Mouse (Mus musculus): Measurements from ENCODE around the gene Daam2. TPM values are rescaled to one million over a fixed set of nuclear protein-coding genes. Genes with fewer than 3 reads are reported as not detected.

Daam2 gene
- total and polyA plus RNA-seq, 3 experiments: 0.04 to 0.41 TPM; not detected in 1

- no peak for DNase-seq (ENCODE audit: extremely low read depth)
- Histone ChIP-seq H3K4me3 (replicated peaks in 1 of 3; ENCODE audit: low read depth in 2 of 3, low read length in 2 of 3, poor library complexity in 1 of 3) (no peak overlapping the region), H3K27me3 (replicated peaks) (peaks cover 53% of the 10 kb centered on the region), H3K4me1 (ENCODE audit: control insufficient read depth in 1 of 2, insufficient read depth in 2 of 2) (no peaks in the 10 kb centered on the region), H3K27ac (ENCODE audit: insufficient read depth, low read depth) (no peak overlapping the region), H3K79me2 (replicated peaks; ENCODE audit: control insufficient read depth, extremely low read depth, insufficient read depth, poor library complexity, severe bottlenecking) (no peaks in the 10 kb centered on the region), H3K4me2 (ENCODE audit: insufficient read depth, low read depth, poor library complexity, severe bottlenecking) (no peak overlapping the region), H3K9me3 (replicated peaks; ENCODE audit: low read length) (peaks cover 5% of the 10 kb centered on the region), H3K36me3 (replicated peaks in 1 of 2; ENCODE audit: control insufficient read depth in 1 of 2, insufficient read depth in 1 of 2, low read length in 1 of 2) (no peaks in the 10 kb centered on the region), H3K9ac (ENCODE audit: insufficient read depth, low read depth) (no peak overlapping the region)
- in situ Hi-C loops (cut with MboI; ENCODE audit: low pct_ligation_motif_present, low pct_unique_long_range_greater_than_20kb, low sequenced_read_pairs) (no loop called here), dilution Hi-C loops (cut with MboI; ENCODE audit: extremely low pct_ligation_motif_present, extremely low pct_unique_long_range_greater_than_20kb, low sequenced_read_pairs) (no loop called here)
- TF ChIP-seq USF1 (IDR thresholded peaks at IDR 0.05; ENCODE audit: low read depth, low read length): no peak
- TF ChIP-seq USF2 (conservative IDR thresholded peaks at IDR 0.05; ENCODE audit: low read depth, low read length): no peak
- no peak for TF ChIP-seq EP300 (IDR thresholded peaks at IDR 0.05; ENCODE audit: low read length)
- TF ChIP-seq MAX (IDR thresholded peaks at IDR 0.05; ENCODE audit: low read length): no peak
- TF ChIP-seq TCF12 (IDR thresholded peaks at IDR 0.05; ENCODE audit: low read depth, low read length): no peak
- no peak for TF ChIP-seq POLR2AphosphoS2 (IDR thresholded peaks at IDR 0.05; ENCODE audit: low read depth, low read length)
- no peak for TF ChIP-seq UBTF (IDR thresholded peaks at IDR 0.05; ENCODE audit: low read depth, low read length)
- TF ChIP-seq ZKSCAN1 (IDR thresholded peaks at IDR 0.05; ENCODE audit: borderline replicate concordance, low read depth, low read length): no peak
Observed at GRCm38 (mm10) chr17:49568717-49569116, 4.6 kb upstream of the Daam2 start.

GRCm38 (mm10) chr17:49564489-49564888, 346 bp upstream of the Daam2 start:
- Histone ChIP-seq H3K36me3 (replicated peaks in 1 of 2; ENCODE audit: control insufficient read depth in 1 of 2, insufficient read depth in 1 of 2, low read length in 1 of 2) (no peaks in the 10 kb centered on the region), H3K27me3 (replicated peaks) (peaks cover 72% of the 10 kb centered on the region), H3K4me2 (ENCODE audit: insufficient read depth, low read depth, poor library complexity, severe bottlenecking) (no peak overlapping the region), H3K27ac (ENCODE audit: insufficient read depth, low read depth) (no peak overlapping the region), H3K4me3 (replicated peaks in 1 of 3; ENCODE audit: low read depth in 2 of 3, low read length in 2 of 3, poor library complexity in 1 of 3) (no peak overlapping the region), H3K4me1 (ENCODE audit: control insufficient read depth in 1 of 2, insufficient read depth in 2 of 2) (no peaks in the 10 kb centered on the region), H3K79me2 (replicated peaks; ENCODE audit: control insufficient read depth, extremely low read depth, insufficient read depth, poor library complexity, severe bottlenecking) (no peaks in the 10 kb centered on the region), H3K9ac (ENCODE audit: insufficient read depth, low read depth) (no peak overlapping the region), H3K9me3 (replicated peaks; ENCODE audit: low read length) (no peaks in the 10 kb centered on the region)
- no peak for TF ChIP-seq JUND (conservative IDR thresholded peaks at IDR 0.05; ENCODE audit: low read depth, low read length)
- no peak for TF ChIP-seq ZMIZ1 (IDR thresholded peaks at IDR 0.05; ENCODE audit: low read depth, low read length)
- no peak for TF ChIP-seq MAFK (IDR thresholded peaks at IDR 0.05; ENCODE audit: insufficient replicate concordance, low read length)
- no peak for TF ChIP-seq PAX5 (IDR thresholded peaks at IDR 0.05; ENCODE audit: low read length)
- TF ChIP-seq ZNF384 (IDR thresholded peaks at IDR 0.05; ENCODE audit: low read depth, low read length): no peak
- no peak for TF ChIP-seq USF1 (IDR thresholded peaks at IDR 0.05; ENCODE audit: low read depth, low read length)
- dilution Hi-C loops (cut with MboI; ENCODE audit: extremely low pct_ligation_motif_present, extremely low pct_unique_long_range_greater_than_20kb, low sequenced_read_pairs) (no loop called here), in situ Hi-C loops (cut with MboI; ENCODE audit: low pct_ligation_motif_present, low pct_unique_long_range_greater_than_20kb, low sequenced_read_pairs) (no loop called here)
- DNase-seq (ENCODE audit: extremely low read depth): no peak

GRCm38 (mm10) chr17:49563416-49563780, 745 bp downstream of the Daam2 start:
- no peak overlapping the region for H3K4me2 ChIP-seq (ENCODE audit: insufficient read depth, low read depth, poor library complexity, severe bottlenecking)
- H3K27me3 ChIP-seq (replicated peaks): peaks cover 72% of the 10 kb centered on the region
- no peak for TF ChIP-seq NRF1 (IDR thresholded peaks at IDR 0.05; ENCODE audit: low read depth, low read length)
- TF ChIP-seq IRF4 (IDR thresholded peaks at IDR 0.05; ENCODE audit: low read depth, low read length): no peak
- TF ChIP-seq ZMIZ1 (IDR thresholded peaks at IDR 0.05; ENCODE audit: low read depth, low read length): no peak
- TF ChIP-seq E2F4 (IDR thresholded peaks at IDR 0.05; ENCODE audit: insufficient replicate concordance, low read depth, low read length): no peak
- TF ChIP-seq JUN (IDR thresholded peaks at IDR 0.05; ENCODE audit: insufficient read depth, low read depth, low read length): no peak
- no peak for TF ChIP-seq ZC3H11A (IDR thresholded peaks at IDR 0.05; ENCODE audit: low read depth, low read length)
- no peak for TF ChIP-seq USF2 (conservative IDR thresholded peaks at IDR 0.05; ENCODE audit: low read depth, low read length)
- TF ChIP-seq JUND (conservative IDR thresholded peaks at IDR 0.05; ENCODE audit: low read depth, low read length): no peak
- TF ChIP-seq CHD1 (IDR thresholded peaks at IDR 0.05; ENCODE audit: low read depth, low read length): no peak
- TF ChIP-seq USF1 (IDR thresholded peaks at IDR 0.05; ENCODE audit: low read depth, low read length): no peak
- TF ChIP-seq GABPA (IDR thresholded peaks at IDR 0.05; ENCODE audit: insufficient replicate concordance, low read depth, low read length): no peak
- no peak for TF ChIP-seq MYC (IDR thresholded peaks at IDR 0.05; ENCODE audit: low read depth, low read length)
- no peak for TF ChIP-seq POLR2A (IDR thresholded peaks at IDR 0.05; ENCODE audit: low read depth, low read length)
- TF ChIP-seq CHD2 (IDR thresholded peaks at IDR 0.05; ENCODE audit: low read length): no peak
- in situ Hi-C loops (cut with MboI; ENCODE audit: low pct_ligation_motif_present, low pct_unique_long_range_greater_than_20kb, low sequenced_read_pairs): no loop called here
- H3K79me2 ChIP-seq (replicated peaks; ENCODE audit: control insufficient read depth, extremely low read depth, insufficient read depth, poor library complexity, severe bottlenecking): no peaks in the 10 kb centered on the region
- H3K9me3 ChIP-seq (replicated peaks; ENCODE audit: low read length): no peaks in the 10 kb centered on the region
- dilution Hi-C loops (cut with MboI; ENCODE audit: extremely low pct_ligation_motif_present, extremely low pct_unique_long_range_greater_than_20kb, low sequenced_read_pairs): no loop called here
- no peaks in the 10 kb centered on the region for H3K36me3 ChIP-seq (replicated peaks in 1 of 2; ENCODE audit: control insufficient read depth in 1 of 2, insufficient read depth in 1 of 2, low read length in 1 of 2)
- no peaks in the 10 kb centered on the region for H3K4me1 ChIP-seq (ENCODE audit: control insufficient read depth in 1 of 2, insufficient read depth in 2 of 2)
- H3K9ac ChIP-seq (ENCODE audit: insufficient read depth, low read depth): no peak overlapping the region
- no peak for DNase-seq (ENCODE audit: extremely low read depth)
- H3K4me3 ChIP-seq (replicated peaks in 1 of 3; ENCODE audit: low read depth in 2 of 3, low read length in 2 of 3, poor library complexity in 1 of 3): no peak overlapping the region
- H3K27ac ChIP-seq (ENCODE audit: insufficient read depth, low read depth): no peak overlapping the region
